Mouse (Mus musculus): Measurements from ENCODE around the gene Fcgr1. TPM values are rescaled to one million over a fixed set of nuclear protein-coding genes. Genes with fewer than 3 reads are reported as not detected.
"Not testable (repeated sequence)": the region's sequence is repeated elsewhere in the genome, so short reads cannot be mapped to it uniquely, and the experiment has no call there.

Gene Fcgr1
- 1 to 10 TPM; 2.1 to 2.7 TPM for total RNA-seq (2021)
- long read RNA-seq, experiment 1, partial matches to known transcripts = 0 of 3 reads
- long read RNA-seq, experiment 1, other reads (novel, unspliced or antisense) = 0 of 3 reads
- long read RNA-seq, experiment 2, partial matches to known transcripts = 0 of 1 reads
- long read RNA-seq, experiment 2, other reads (novel, unspliced or antisense) = 0 of 1 reads

DNA sequence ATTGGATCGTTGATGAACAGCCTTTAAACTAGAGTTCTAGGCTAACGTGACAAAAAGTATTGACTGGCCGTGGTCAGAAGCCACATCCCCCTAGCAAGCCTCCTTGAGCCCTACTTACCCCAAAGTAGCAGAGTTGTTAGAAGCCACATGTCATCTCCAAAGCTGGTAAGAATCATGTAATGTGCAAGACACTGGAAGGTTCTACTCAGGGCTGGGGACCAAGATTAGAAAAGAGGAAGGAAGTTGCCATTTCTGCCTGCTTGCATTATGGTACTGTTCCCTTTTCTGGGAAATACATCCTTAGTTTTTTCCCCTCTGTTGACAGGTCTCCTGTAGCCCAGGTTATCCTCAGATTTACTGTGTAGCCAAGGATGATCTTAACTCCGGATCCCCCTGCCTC, at the start of gene Fcgr1:
Fcgr1 (minus strand) TSS at position 183 of the 400 bp plus-strand sequence.
- intact Hi-C loops (cut with DNase I) = no loop called here

DNA sequence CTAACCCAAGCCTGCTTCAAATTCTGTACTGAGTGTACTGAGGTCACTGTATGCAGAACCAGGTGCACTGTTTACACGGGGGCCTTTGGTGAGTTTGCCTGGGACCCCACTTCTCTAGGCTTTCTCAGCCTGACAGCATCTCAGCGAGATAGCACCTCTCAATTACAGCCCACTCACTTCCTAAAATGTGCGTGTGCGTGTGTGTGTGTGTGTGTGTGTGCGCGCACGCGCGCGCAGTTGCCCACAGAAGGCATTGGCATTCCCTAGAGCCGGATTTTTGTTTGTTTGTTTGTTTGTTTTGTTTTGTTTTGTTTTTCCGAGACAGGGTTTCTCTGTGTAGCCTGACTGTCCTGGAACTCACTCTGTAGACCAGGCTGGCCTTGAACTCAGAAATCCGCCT, 48.9 kb upstream of the Fcgr1 start:
- intact Hi-C loops (cut with DNase I); DNase-seq (ENCODE audit: low spot score in 2 of 2): not testable (repeated sequence)

More for the DNA sequence above, at the start of gene Fcgr1:
- DNase-seq (ENCODE audit: low spot score in 2 of 2) = no peak

DNA sequence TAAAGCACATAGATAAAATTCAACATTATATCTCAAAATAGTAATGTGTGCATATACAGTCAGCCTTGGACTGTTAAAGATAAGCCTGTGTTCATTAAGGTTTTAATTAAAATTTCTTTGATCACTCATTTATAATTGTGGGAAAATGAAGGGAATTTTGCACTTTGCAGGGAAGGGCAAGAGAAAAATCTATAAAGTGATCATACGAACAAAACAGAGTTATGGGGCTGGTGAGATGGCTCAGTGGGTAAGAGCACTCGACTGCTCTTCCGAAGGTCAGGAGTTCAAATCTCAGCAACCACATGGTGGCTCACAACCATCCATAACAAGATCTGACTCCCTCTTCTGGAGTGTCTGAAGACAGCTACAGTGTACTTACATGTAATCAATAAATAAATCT, 48.3 kb upstream of the Fcgr1 start:
- intact Hi-C loops (cut with DNase I); DNase-seq (ENCODE audit: low spot score in 2 of 2): not testable (repeated sequence)

DNA sequence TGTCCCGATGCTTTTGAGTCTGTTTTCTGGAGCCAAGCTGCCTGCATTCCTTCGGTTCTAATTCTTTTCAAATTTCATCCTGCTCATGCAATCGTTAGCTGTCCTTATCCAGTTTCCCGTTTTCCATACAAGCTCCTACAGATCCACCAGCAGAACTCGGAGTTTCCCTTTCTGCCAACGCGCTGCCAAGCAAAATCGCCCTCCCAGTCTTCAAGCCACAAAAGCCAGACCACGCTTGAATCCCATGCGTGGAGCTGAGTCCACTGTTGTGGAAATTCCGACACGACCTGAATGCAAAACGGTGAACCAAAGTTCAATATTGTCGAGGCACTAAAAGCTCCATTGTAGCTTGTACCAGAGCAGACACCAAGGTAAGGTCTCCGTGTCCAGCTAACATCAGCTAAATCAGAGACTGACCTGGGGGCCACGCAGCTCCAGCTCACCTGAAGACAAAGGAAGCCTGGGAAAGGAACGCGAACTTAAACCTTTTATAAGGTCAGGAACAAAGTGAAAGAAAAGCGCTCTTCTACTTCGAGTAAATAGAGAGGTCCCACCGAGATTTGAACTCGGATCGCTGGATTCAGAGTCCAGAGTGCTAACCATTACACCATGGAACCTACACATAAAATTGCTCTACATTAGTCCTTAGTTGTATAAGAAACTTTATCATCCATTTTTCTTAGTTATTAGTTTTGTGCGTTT, 47.0 kb upstream of the Fcgr1 start:
- no peak for DNase-seq (ENCODE audit: low spot score in 2 of 2)
- intact Hi-C loops (cut with DNase I) = no loop called here

DNA sequence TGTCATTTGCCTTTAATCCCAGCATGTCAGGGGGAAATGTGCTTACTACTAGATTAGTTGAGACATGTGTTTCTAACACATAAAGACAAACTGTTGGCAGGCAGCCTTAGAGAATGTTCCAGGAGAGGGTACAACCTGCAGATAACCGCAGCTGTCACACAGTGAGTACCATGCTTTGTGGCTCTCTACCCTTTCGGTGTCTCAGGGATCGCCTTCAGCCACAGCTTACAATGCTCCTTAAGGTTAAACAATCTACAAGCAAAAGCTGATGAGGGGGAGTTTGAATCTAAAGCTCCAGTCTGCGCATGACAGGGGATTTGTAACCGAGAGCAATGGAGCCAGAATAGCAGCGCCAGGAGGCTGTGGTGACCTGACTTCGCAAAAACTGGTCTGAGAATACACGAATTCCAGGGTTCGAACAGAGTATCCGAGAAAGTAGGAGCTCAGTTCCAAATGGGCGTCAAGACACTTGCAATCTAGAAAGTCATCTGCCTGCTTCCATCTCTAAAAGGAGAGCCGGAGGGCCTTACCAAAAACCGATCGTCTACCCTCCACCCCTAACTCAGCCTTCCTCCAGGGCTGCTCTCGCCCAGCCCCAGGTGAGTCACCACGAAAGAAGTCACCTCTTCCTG, 45.2 kb upstream of the Fcgr1 start:
- DNase-seq (ENCODE audit: low spot score in 2 of 2) = no peak
- intact Hi-C loops (cut with DNase I) = no loop called here

DNA sequence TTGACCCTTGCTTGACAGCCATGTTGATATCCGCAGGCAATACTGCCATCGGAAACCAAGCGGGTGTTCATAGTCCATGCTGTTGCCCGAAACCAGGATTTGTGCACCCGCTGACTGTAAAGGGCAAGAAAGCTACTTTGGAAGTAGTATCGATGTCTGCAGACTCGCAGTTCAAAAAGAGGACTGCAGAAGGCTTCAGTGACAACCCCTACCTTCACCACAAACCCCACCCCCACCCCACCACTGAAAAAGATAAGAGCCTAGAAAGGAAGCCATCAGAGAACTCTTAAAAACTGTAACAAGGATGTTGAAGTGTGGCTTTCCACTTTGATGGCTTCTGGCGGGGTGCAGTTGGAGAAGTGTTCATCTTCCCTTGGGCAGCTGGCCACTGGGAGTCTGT, 44.3 kb upstream of the Fcgr1 start:
- intact Hi-C loops (cut with DNase I) = no loop called here
- no peak for DNase-seq (ENCODE audit: low spot score in 2 of 2)

DNA sequence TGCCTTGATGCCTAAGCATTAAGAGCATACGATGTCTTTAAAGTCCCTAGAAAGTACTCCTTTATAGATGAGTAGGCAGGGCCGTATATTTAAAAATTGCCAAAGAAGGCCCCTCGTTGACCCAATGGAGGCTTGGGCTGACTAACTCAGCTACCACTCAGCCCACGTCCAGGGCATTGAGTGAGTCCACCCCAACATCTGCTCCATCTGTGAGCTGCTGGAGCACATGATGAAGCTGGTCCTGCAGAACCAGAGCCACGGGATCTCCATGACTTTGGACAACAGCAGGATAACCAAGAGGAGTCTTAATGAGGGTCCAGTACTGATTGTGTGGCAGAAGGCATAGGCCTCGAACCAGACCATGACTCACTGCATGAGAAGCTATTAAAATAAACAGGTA, 43.5 kb upstream of the Fcgr1 start:
- intact Hi-C loops (cut with DNase I) = no loop called here
- DNase-seq (ENCODE audit: low spot score in 2 of 2) = no peak

DNA sequence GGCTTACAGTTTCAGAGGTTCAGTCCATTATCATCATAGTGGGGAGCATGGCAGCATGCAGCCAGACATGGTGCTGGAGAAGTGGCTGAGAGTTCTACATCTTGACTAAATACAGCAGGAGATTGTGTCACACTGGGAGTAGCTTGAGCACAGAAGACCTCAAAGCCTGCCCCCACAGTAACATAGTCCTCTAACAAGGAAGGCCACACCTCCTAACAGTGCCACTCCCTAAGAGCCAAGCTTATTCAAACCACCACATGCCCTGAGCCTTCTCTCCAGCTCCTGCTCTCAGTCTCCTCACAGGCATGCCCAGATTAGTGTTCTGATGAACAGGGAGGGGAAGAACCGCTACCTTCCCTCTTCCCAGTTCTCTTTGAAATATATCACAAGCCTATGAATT, 42.9 kb upstream of the Fcgr1 start:
- DNase-seq (ENCODE audit: low spot score in 2 of 2) = no peak
- intact Hi-C loops (cut with DNase I) = no loop called here

DNA sequence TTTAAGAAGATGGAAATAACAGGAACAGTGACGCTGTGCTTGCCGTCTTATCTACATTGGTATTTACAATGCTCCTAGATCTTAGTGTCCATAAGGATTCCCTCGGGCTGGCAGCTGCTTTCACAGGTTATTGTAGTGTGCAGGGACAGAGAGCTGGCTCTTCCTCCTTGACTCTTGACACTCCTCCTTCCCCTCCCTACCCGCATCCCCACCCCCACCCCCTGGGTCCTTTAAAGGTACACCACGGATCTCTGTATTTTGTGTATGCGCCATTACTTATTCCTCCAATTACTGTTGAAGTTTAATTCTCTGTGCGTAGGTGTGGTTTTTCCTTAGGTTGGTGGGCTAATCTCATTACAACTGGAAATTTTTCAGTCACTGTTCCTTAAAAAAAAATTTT, 41.8 kb upstream of the Fcgr1 start:
- intact Hi-C loops (cut with DNase I) = no loop called here
- DNase-seq (ENCODE audit: low spot score in 2 of 2) = no peak

DNA sequence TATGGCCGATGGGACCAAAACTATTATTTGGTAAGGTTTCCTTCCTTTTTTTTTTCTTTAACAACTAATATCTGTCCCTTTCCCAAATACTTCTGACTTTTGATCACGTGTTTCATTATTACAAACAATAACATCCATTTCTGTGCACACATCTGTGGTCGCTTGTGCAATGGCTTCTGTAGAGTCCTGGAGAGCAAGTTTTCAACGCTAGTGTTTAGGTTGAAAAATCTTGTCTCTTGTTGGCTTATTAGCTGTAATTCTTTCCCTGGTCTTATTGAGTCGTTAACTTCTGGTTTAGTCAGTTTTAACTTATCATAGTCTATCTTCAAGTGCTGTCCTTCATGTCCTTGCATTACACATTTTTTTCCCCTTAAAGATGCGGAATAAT, 41.4 kb upstream of the Fcgr1 start:
- intact Hi-C loops (cut with DNase I) = no loop called here
- no peak for DNase-seq (ENCODE audit: low spot score in 2 of 2)

DNA sequence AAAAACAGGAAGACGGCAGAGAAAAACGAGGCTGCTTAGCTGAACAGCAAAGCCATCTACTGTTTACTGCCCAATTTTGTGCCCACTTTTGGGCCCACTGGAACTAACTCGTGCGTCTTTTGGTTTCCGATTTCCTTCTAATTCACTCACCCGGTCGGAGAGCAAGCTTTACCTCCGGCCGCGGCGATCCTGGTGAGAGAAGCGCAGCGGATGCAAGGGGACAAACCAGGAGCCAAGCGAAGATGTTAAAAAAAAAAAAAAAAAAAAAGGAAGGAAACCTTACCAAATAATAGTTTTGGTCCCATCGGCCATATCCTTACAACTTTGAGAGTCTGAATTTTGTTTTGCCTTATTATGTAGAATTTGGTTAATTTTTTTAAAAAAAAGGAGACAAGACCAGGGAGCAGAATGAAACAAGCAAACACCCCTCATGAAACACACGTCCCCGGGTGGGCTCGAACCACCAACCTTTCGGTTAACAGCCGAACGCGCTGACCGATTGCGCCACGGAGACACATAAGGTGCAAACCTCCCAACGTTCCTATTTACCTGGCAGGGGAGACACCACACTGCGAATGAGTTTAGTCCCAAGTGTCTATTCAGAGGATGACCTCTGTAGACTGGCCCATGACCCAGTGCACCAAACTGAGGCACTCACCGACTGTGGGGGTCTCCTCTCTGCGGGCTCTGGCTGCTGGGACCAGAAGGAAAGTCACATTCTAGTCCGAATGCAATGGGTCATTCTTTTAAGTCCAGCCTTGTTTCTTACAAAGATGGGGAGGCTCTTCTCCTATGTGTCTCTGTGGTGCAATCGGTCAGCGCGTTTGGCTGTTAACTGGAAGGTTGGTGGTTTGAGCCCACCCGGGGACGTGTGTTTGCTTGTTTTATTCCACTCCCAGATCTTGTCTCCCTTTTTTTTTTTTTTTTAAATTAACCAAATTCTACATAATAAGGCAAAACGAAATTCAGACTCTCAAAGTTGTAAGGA, 40.7 kb upstream of the Fcgr1 start:
- intact Hi-C loops (cut with DNase I) = no loop called here
- DNase-seq (ENCODE audit: low spot score in 2 of 2) = no peak

DNA sequence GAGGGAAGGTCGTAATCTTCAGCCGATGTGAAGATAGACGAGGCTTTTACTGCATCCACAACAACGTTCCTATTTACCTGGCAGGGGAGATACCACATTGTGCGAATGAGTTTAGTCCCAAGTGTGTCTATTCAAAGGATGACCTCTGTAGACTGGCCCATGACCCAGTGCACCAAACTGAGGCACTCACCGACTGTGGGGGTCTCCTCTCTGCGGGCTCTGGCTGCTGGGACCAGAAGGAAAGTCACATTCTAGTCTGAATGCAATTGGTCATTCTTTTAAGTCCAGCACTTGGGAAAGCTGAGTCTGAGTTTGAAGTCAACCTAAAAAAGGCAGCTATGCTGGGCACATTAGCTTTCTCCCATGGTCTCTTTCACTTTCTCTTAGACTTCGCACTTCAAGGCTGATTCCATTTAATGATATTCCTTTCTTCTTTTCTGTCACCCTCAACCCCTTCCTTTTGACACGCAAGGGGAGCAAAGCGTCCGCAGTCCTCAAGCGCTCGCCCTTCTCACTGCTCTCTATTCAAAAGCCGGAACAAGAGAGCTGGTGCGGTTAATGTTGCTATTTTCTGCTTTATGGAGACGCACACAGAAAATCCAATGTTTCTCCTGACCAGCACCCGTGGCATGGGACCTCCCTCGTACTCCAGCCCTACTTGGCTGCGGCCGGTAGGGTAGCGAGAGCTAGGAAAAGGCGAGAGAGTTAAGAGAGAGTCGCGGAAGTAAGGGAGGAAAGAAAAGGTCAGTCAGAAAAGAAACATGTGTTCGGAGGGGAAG, 39.8 kb upstream of the Fcgr1 start:
- intact Hi-C loops (cut with DNase I) = no loop called here
- no peak for DNase-seq (ENCODE audit: low spot score in 2 of 2)

DNA sequence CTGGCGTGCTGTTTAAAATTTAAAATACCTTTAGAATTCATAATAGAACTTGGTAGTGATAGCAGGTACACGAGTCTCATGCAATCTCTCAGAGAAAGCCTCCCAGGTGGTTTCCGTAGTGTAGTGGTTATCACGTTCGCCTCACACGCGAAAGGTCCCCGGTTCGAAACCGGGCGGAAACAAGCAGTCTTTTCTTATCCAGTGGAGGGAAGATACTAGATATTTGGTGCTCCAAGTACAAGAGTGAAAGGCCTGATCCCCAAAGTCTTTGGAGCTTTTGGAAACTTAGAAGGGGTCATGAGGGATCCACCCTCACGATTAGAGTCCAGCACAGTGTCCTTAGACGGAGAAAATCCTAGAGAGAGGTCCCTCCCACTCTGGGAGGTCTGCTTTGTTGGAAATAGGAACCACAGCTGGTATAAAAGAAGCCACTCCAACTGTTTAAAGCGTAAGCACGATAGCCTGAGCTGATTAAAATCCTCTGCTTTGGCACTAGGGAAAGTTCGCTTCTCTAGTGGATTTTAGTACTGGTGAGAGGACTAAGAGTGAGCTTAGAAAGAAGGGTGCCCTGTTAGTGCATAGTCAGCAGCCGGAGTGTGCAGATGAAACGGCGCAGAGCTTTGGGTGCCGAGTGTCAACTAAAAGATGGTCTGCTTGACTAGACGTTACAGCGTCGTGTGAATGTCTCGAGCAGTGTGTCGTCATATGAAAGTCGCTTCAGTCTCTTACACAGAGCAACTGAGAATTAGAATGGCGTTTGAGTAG, 39.0 kb upstream of the Fcgr1 start:
- DNase-seq (ENCODE audit: low spot score in 2 of 2) = no peak
- intact Hi-C loops (cut with DNase I) = no loop called here

DNA sequence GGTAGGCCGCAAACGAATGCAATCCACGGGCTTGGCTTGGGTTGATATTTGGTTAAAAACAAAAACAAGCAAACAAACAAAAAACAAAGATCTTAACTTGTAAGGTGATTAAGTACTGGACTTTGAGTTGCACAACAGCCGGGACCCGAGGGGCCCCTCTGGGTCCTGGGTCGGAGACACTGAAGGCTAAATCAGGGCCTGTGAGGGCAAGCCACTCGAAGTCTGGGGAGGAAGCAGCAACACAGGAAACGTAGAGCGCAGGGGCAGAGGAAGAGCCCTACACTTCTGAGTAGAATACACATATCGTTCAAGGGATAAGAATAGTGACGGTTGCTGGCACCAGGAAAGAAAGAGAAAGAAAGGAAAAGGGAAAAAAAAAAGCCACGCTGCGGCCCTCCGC, 38.2 kb upstream of the Fcgr1 start:
- no peak for DNase-seq (ENCODE audit: low spot score in 2 of 2)
- intact Hi-C loops (cut with DNase I) = no loop called here

DNA sequence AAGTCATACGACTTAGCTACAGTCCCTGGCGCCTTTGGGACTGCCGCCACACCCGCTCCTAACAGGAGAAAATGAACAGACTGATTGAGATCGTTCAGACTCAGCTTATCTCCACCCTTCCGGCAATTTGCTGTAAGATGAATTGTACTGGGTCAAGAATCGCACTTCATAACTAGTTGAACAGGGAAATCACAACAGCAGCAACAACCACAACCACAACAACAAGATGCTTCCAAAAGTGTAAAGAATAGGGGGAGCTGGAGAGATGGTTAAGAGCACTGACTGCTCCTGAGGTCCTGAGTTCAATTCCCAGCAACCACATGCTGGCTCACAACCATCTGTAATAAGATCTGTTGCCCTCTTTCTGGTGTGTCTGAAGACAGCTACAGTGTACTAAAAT, 37.7 kb upstream of the Fcgr1 start:
- intact Hi-C loops (cut with DNase I) = no loop called here
- no peak for DNase-seq (ENCODE audit: low spot score in 2 of 2)

DNA sequence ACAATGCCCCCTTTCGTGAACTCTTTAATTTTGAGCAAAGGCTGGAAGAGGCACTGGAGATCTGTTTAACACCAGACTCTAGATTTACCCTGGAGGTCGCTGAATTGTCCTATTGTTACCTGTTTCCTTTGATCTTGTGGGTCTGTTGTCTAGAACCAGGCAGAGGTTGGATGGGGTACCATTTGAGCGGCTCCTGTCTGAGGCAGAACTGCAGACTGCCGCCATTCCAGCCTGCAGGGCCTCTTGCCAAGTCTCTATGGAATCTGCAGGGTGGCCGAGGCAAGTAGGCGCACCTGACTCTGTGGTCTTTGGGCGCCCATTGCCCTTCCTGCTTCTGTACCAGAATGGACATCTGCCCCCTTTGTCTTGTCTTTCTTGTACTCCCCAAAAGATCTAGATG, 36.8 kb upstream of the Fcgr1 start:
- intact Hi-C loops (cut with DNase I) = no loop called here
- DNase-seq (ENCODE audit: low spot score in 2 of 2) = no peak

DNA sequence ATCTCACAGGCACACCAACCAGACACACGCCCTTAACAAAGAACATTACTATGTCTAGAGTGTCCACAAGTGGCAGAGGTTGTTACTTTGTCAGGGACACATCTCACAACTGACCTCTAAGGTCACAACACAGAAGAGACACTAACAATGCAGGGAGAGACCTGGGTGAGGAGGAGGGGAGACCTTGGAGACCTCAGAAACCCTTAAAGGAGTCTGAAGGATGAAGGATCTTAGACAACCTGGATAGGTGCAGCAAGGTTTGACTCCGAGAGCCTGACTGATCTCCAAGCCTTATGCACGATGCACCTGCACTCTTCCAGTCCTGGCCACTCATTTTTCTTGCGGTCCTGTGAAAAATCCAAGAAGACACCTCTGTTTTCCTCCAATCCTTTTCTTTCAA, 36.4 kb upstream of the Fcgr1 start:
- intact Hi-C loops (cut with DNase I) = no loop called here
- no peak for DNase-seq (ENCODE audit: low spot score in 2 of 2)

DNA sequence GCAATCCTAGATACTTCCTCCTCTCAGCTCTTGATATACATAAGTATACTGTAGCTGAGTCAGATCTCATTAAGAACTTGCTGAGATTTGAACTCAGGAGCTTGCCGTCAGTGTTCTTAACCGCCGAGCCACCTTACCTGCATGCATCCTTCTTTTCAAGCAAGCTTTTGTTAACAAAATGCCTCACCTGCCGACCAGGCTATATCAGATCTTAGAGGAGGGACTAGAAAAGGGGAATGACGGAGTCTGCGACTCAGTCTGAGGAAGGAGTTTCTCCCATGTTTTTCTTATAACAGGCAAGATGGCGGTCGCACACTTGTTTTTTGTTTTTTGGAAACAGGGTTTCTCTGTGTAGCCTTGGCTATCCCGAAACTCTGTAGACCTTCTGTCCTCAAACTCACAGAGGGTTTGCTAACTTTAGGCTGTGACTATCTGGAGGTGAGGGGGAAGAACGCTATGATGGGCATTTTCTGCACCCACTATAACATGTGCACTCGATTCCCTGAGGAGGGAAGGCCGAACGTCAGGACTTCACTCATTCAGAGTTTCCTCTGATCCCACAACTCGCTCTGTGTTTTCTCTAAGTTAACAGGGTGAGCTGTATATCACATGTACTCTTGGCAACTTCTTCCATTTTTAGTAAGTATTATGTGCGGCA, 35.1 kb upstream of the Fcgr1 start:
- intact Hi-C loops (cut with DNase I) = loop anchor here (5.0 kb wide), 2 partner anchors 47 to 113 kb away; no protein-coding TSS in a partner anchor
- DNase-seq (ENCODE audit: low spot score in 2 of 2) = no peak
